Mouse (Mus musculus): Measurements from ENCODE around the gene 2310022A10Rik. TPM values are rescaled to one million over a fixed set of nuclear protein-coding genes. Genes with fewer than 3 reads are reported as not detected.

The 2310022A10Rik gene
- polyA plus RNA-seq, 1 experiment, result 16.6 TPM

- DNase-seq (ENCODE audit: low read depth, low spot score), result no peak
- WGBS, result 90% methylated on average over 14 of the region's 14 CpGs
Observed at GRCm38 (mm10) chr7:27580380-27581174, 27.5 kb downstream of the 2310022A10Rik start.

- DNase-seq (ENCODE audit: low read depth, low spot score), result no peak
- 42% methylated on average over 2 of the region's 2 CpGs for WGBS
Observed at GRCm38 (mm10) chr7:27586861-27587260, 33.8 kb downstream of the 2310022A10Rik start.

- 90% methylated on average over 2 of the region's 2 CpGs for WGBS
- no peak for DNase-seq (ENCODE audit: low read depth, low spot score)
Observed at GRCm38 (mm10) chr7:27587741-27588140, 34.7 kb downstream of the 2310022A10Rik start.

GRCm38 (mm10) chr7:27590088-27590487 is 37.1 kb downstream of the 2310022A10Rik start:
- WGBS, result 96% methylated on average over 4 of the region's 4 CpGs
- DNase-seq (ENCODE audit: low read depth, low spot score), result no peak

- WGBS, result 59% methylated on average over 4 of the region's 4 CpGs
- DNase-seq (ENCODE audit: low read depth, low spot score), result no peak
Observed at GRCm38 (mm10) chr7:27590566-27591213, 37.7 kb downstream of the 2310022A10Rik start.

GRCm38 (mm10) chr7:27591266-27592216 is 38.5 kb downstream of the 2310022A10Rik start, which contains the start of gene Akt2:
Gene Akt2, plus strand, starts transcription at chr7:27591552.
- peak; percentile 86 for DNase-seq (ENCODE audit: low read depth, low spot score)
- WGBS, result under 1% methylated on average over 64 of the region's 71 CpGs

GRCm38 (mm10) chr7:27592217-27592929 is 39.3 kb downstream of the 2310022A10Rik start:
- under 1% methylated on average over 17 of the region's 17 CpGs for WGBS
- DNase-seq (ENCODE audit: low read depth, low spot score), result peak; percentile 51

- WGBS, result 43% methylated on average over 12 of the region's 12 CpGs
- no peak for DNase-seq (ENCODE audit: low read depth, low spot score)
Observed at GRCm38 (mm10) chr7:27592934-27593645, 40.1 kb downstream of the 2310022A10Rik start.

GRCm38 (mm10) chr7:27596586-27597503 is 43.8 kb downstream of the 2310022A10Rik start:
- WGBS, result 48% methylated on average over 10 of the region's 10 CpGs
- DNase-seq (ENCODE audit: low read depth, low spot score), result no peak

GRCm38 (mm10) chr7:27598053-27598452 is 45.0 kb downstream of the 2310022A10Rik start:
- 82% methylated on average over 7 of the region's 7 CpGs for WGBS
- DNase-seq (ENCODE audit: low read depth, low spot score), result no peak

- WGBS, result 54% methylated on average over 4 of the region's 4 CpGs
- DNase-seq (ENCODE audit: low read depth, low spot score), result no peak
Observed at GRCm38 (mm10) chr7:27601628-27602027, 48.6 kb downstream of the 2310022A10Rik start.

- 66% methylated on average over 2 of the region's 2 CpGs for WGBS
- DNase-seq (ENCODE audit: low read depth, low spot score), result no peak
Observed at GRCm38 (mm10) chr7:27602161-27602560, 49.1 kb downstream of the 2310022A10Rik start.

GRCm38 (mm10) chr7:27602835-27603234 is 49.8 kb downstream of the 2310022A10Rik start:
- 26% methylated on average over 7 of the region's 7 CpGs for WGBS
- DNase-seq (ENCODE audit: low read depth, low spot score), result no peak

GRCm38 (mm10) chr7:27604661-27605348 is 51.8 kb downstream of the 2310022A10Rik start:
- 68% methylated on average over 5 of the region's 5 CpGs for WGBS
- no peak for DNase-seq (ENCODE audit: low read depth, low spot score)

GRCm38 (mm10) chr7:27605499-27606285 is 52.7 kb downstream of the 2310022A10Rik start:
- no peak for DNase-seq (ENCODE audit: low read depth, low spot score)
- WGBS, result 72% methylated on average over 9 of the region's 9 CpGs
